Mouse (Mus musculus): ENCODE measurements at regions not wholly inside any gene's neighbourhood (a gene's known extent, or its start where the extent isn't known, plus 50 kb on each side); places are given as distances from the start of the nearest gene placed in this dataset.

DNA sequence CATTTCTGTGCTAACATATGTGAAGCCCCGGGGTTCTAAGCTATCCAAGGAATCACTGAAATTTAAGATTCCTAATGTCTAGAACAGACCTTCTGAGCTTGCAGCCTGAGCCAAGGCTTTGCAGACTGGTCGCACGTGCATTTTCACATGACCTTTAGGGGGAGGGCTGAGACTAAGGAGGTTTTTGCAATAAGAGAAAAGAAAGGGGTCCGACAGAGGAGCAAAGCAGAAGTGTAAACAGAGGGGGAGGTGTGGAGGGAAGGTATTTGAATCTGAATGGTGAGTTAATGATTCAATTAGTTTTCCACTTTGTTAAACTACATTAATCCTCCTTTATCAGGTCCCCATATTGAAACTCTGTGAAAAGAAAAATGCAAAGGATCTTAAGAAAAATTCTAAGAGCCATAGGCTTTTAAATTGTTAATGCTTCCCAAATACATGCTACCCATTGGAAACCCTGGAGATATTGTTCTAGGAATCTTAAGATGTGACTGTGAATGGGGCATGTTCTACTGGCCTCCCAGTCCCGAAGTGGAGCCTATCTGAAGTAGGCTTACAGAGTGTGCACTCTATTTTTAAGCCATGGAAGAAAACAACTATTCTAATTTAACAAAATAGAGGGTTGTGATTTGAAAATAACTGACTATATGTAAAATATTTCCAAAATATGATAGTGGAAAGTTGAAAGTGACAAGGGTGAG is 322.9 kb downstream of the Epha7 start:
- no peak for DNase-seq

DNA sequence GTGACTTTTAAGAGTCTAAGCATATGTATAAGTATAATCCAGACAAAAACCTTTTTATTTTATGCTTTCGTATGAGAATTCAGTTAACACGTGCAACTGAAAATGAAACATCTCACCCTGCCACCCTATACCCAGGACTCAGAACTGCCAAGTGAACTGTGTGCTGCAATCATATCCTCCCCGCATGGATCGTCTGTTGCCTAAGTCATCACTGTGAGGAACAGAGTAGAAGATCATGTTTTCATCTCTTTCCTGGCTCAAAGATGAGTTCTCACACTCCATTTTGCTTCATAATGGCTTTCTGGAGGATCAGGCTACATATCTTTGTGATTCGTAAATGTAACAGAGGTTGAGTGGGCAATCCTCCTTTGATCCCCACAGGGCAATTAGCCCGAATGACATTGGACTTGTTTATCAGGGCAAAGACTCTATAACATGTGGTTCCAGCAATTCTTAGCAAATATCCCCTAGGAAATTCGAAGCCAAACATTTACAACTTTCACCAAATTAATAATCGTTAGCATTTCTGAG is 325.9 kb downstream of the Epha7 start:
- DNase-seq: no peak

DNA sequence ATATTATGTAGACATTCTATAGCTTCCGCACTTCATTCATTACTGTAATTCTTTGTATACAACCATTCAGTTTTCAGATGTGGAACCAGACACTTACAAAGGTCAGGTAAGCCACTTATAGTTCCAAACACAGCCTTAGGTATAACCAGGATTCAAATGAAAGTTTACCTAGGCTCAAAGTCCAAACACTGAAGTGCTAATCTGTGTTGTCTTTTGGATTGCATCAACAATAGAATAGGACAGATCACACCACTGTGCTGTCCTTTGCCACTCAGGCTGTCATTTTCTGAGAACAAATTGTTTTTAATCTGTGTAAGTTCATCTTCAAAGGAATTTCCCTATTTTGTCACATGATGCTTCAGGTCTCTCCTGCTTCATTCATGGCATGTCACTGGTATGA is 330.5 kb downstream of the Epha7 start:
- no peak for DNase-seq

GRCm38 (mm10) chr4:29145242-29145641 is 332.3 kb downstream of the Epha7 start:
- no peak for DNase-seq

DNA sequence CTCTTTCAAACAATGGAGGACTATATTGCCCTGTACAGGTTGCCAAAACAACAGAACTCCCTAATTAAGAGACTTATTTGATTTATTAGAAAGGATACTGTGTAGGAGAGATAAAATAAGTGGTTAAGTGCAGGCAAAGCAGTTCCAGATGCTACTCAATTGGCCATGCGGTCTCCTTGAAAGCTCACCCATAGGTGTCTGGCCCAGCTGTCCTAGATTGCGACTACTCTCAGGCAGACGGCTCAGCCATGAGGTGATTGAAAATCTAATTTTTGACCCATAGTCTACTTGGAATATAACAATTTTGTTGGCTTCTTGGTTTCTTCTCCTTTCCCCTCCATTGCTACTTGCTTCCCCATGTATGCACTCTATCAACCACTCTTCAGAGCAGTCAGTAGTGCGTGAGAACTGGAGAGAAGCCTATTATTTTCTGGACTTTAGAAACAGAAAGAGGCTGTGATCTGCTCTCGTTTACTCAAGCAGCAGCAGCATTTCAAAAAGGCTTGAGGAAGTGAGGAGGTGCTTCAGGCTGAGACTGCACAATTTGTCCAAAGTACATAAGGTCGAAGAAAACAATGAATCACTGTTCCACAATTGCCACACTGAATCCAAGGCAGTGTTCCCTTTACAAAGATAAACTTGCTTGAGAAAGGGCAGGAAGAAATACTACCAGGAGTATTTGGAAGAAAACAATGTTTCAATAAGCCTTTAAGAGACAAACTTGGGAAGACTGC is 339.4 kb downstream of the Epha7 start:
- no peak for DNase-seq

GRCm38 (mm10) chr4:29182494-29182893 is 369.6 kb downstream of the Epha7 start:
- no peak for DNase-seq

- DNase-seq: no peak
Observed at GRCm38 (mm10) chr4:29183411-29183810, 370.5 kb downstream of the Epha7 start.

DNA sequence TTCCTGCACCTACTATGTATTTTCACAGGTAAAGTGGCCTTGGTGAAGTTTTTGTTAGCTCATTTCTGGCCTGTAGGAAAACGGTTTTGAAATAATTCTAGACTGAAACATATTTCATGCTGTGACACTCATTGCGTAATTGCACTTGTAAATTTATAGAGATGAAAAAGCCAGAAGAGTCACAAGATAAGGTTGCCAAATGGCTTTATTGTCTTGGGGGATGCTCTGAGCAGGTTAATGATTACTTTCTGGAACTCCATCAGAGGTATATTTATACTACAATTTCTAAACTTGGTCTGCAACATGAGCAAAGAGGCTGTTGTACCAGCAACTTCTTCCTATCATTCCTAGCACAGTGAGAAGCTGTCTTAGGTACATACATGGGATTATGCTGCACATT is 370.9 kb downstream of the Epha7 start:
- DNase-seq: no peak

DNA sequence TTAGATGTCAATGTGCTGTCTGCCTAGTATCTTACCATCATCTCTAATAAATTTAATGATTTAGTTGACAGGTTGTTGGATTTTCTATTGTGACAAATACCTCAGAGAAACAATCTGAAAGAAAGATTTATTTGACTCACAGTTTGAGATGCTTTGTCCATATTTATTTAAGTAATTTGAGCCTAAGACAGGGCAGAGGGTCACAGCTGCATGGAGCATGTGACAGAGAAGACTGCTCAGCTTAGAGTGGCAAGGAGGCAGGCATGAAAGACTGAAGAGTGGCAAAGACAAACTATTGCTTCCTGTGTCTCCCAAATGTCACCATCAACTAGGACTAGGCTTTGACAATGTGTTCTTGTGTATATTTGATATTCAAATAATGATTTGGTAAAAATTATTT is 388.0 kb downstream of the Epha7 start:
- no peak for DNase-seq
